Mouse (Mus musculus) CH12.LX (cell line): ENCODE measurements at regions not wholly inside any gene's neighbourhood (a gene's known extent, or its start where the extent isn't known, plus 50 kb on each side); places are given as distances from the start of the nearest gene placed in this dataset.

Experiments used
- DNase-seq: peaks from one replicate; pipeline ENCODE4 v3.0.0-alpha.2; 2013; ENCODE audit errors: extremely low read depth
- H3K27ac ChIP-seq: 2 replicates; pipeline ENCODE4 v1.5.1; 2012; ENCODE audit warnings: low read depth, mild to moderate bottlenecking, control low read depth, moderate library complexity; ENCODE audit not compliant: insufficient read depth
- H3K27me3 ChIP-seq: replicated peaks from 2 replicates; pipeline ENCODE3; 2012; ENCODE audit warnings: inconsistent platforms
- H3K36me3 ChIP-seq, 2 experiments: replicated peaks in 1 of 2; 2 replicates each; pipeline versions ENCODE3 to v1.6.1; 2012; ENCODE audit warnings: inconsistent platforms in 1 of 2, low read length in 1 of 2, mild to moderate bottlenecking in 1 of 2, mixed read lengths in 1 of 2, moderate library complexity in 1 of 2; ENCODE audit not compliant: control insufficient read depth in 1 of 2, insufficient read depth in 1 of 2
- H3K4me1 ChIP-seq, 2 experiments: 2 replicates each; pipeline ENCODE4 v1.6.1; 2012; ENCODE audit warnings: inconsistent platforms in 1 of 2, moderate library complexity in 1 of 2; ENCODE audit not compliant: insufficient read depth in 2 of 2, control insufficient read depth in 1 of 2
- H3K4me2 ChIP-seq: 2 replicates; pipeline ENCODE4 v1.6.1; 2012; ENCODE audit warnings: low read depth, mild to moderate bottlenecking, control low read depth; ENCODE audit not compliant: poor library complexity, insufficient read depth, severe bottlenecking
- H3K4me3 ChIP-seq, 3 experiments: fragments of 150-350 bp in 1 of 3; sonication (generic) in 1 of 3; replicated peaks in 1 of 3; 2 replicates each; pipeline versions ENCODE3 to v1.5.1; 2011 to 2012; ENCODE audit warnings: low read depth in 2 of 3, low read length in 2 of 3, mild to moderate bottlenecking in 2 of 3, moderate library complexity in 2 of 3, control low read depth in 1 of 3, improper control_type of control experiment in 1 of 3, inconsistent platforms in 1 of 3, mixed read lengths in 1 of 3; ENCODE audit not compliant: poor library complexity in 1 of 3
- H3K79me2 ChIP-seq: replicated peaks from 2 replicates; pipeline ENCODE4 v1.6.1; 2012; ENCODE audit warnings: mild to moderate bottlenecking, moderate library complexity; ENCODE audit not compliant: control insufficient read depth, poor library complexity, insufficient read depth, severe bottlenecking; ENCODE audit errors: extremely low read depth
- H3K9ac ChIP-seq: 2 replicates; pipeline ENCODE4 v1.6.1; 2012; ENCODE audit warnings: low read depth, mild to moderate bottlenecking, control low read depth, moderate library complexity; ENCODE audit not compliant: insufficient read depth
- H3K9me3 ChIP-seq: replicated peaks from 2 replicates; pipeline ENCODE3; 2012; ENCODE audit warnings: low read length, inconsistent platforms, mixed read lengths
- CTCF ChIP-seq, 2 experiments: IDR thresholded peaks in 1 of 2; conservative IDR thresholded peaks in 1 of 2; 2 replicates each; pipeline ENCODE4 v1.5.1; 2011 to 2012; ENCODE audit warnings: low read depth in 2 of 2, low read length in 2 of 2, improper control_type of control experiment in 1 of 2, inconsistent platforms in 1 of 2, mild to moderate bottlenecking in 1 of 2, moderate library complexity in 1 of 2
- E2F4 ChIP-seq: IDR thresholded peaks from 2 replicates; pipeline ENCODE4 v1.6.1; 2011; ENCODE audit warnings: low read depth, low read length, improper control_type of control experiment; ENCODE audit not compliant: insufficient replicate concordance
- ELF1 ChIP-seq: IDR thresholded peaks from 2 replicates; pipeline ENCODE4 v1.6.1; 2014; ENCODE audit warnings: low read depth, mild to moderate bottlenecking, inconsistent platforms, low read length, improper control_type of control experiment
- EP300 ChIP-seq: IDR thresholded peaks from 2 replicates; pipeline ENCODE4 v1.6.1; 2011; ENCODE audit warnings: low read length, improper control_type of control experiment
- JUND ChIP-seq: conservative IDR thresholded peaks from 2 replicates; pipeline ENCODE4 v1.6.1; 2011; ENCODE audit warnings: low read depth, low read length, improper control_type of control experiment
- KAT2A ChIP-seq: IDR thresholded peaks from 2 replicates; pipeline ENCODE4 v1.6.1; 2012; ENCODE audit warnings: low read length, improper control_type of control experiment, inconsistent platforms; ENCODE audit not compliant: insufficient replicate concordance
- MAFK ChIP-seq: IDR thresholded peaks from 2 replicates; pipeline ENCODE4 v1.6.1; 2011; ENCODE audit warnings: low read length, improper control_type of control experiment; ENCODE audit not compliant: insufficient replicate concordance
- MEF2A ChIP-seq: IDR thresholded peaks from 2 replicates; pipeline ENCODE4 v1.6.1; 2014; ENCODE audit warnings: low read depth, mild to moderate bottlenecking, inconsistent platforms, low read length, improper control_type of control experiment, borderline replicate concordance
- PAX5 ChIP-seq: IDR thresholded peaks from 2 replicates; pipeline ENCODE4 v1.6.1; 2012; ENCODE audit warnings: low read length, inconsistent platforms, mixed read lengths
- POLR2A ChIP-seq: IDR thresholded peaks from 2 replicates; pipeline ENCODE4 v1.6.1; 2011; ENCODE audit warnings: low read depth, mild to moderate bottlenecking, improper control_type of control experiment, low read length
- RCOR1 ChIP-seq: conservative IDR thresholded peaks from 2 replicates; pipeline ENCODE4 v1.6.1; 2012; ENCODE audit warnings: low read depth, mild to moderate bottlenecking, inconsistent platforms, low read length, improper control_type of control experiment
- SIN3A ChIP-seq: IDR thresholded peaks from 2 replicates; pipeline ENCODE4 v1.6.1; 2012; ENCODE audit warnings: low read length, improper control_type of control experiment, inconsistent platforms
- TCF12 ChIP-seq: IDR thresholded peaks from 2 replicates; pipeline ENCODE4 v1.6.1; 2014; ENCODE audit warnings: low read depth, mild to moderate bottlenecking, inconsistent platforms, low read length, improper control_type of control experiment
- USF1 ChIP-seq: IDR thresholded peaks from 2 replicates; pipeline ENCODE4 v1.6.1; 2014; ENCODE audit warnings: low read depth, mild to moderate bottlenecking, inconsistent platforms, low read length, improper control_type of control experiment
- USF2 ChIP-seq: conservative IDR thresholded peaks from 2 replicates; pipeline ENCODE4 v1.6.1; 2011; ENCODE audit warnings: low read depth, low read length, improper control_type of control experiment
- ZC3H11A ChIP-seq: IDR thresholded peaks from 2 replicates; pipeline ENCODE4 v1.6.1; 2012; ENCODE audit warnings: low read depth, mild to moderate bottlenecking, inconsistent platforms, low read length, improper control_type of control experiment
- ZKSCAN1 ChIP-seq: IDR thresholded peaks from 2 replicates; pipeline ENCODE4 v1.6.1; 2012; ENCODE audit warnings: low read depth, inconsistent platforms, low read length, improper control_type of control experiment, borderline replicate concordance
- dilution Hi-C: fragments of 300-500 bp; cut with MboI; formaldehyde crosslinking; loops from 2 replicates; pipeline ENCODE4 v1.14.3; 2020; ENCODE audit warnings: low sequenced_read_pairs; ENCODE audit not compliant: extremely low pct_unique_long_range_greater_than_20kb, extremely low pct_ligation_motif_present
- in situ Hi-C: fragments of 300-500 bp; cut with MboI; formaldehyde crosslinking; loops from 3 replicates; pipeline ENCODE4 v1.14.3; 2019; ENCODE audit warnings: low sequenced_read_pairs, low pct_ligation_motif_present, low pct_unique_long_range_greater_than_20kb, mixed read lengths

- DNase-seq = no peak
- H3K27me3 ChIP-seq = no peaks in the 10 kb centered on the region
- TF ChIP-seq MAFK (no peak), MEF2A (no peak), ZC3H11A (no peak), E2F4 (no peak), ELF1 (no peak)
- TF ChIP-seq, all 38 proteins: peak for 0
- H3K4me3 ChIP-seq = no peak overlapping the region
- no peaks in the 10 kb centered on the region for H3K79me2 ChIP-seq
- no peak overlapping the region for H3K27ac ChIP-seq
- H3K9me3 ChIP-seq = peaks cover 61% of the 10 kb centered on the region
- no peaks in the 10 kb centered on the region for H3K4me1 ChIP-seq
- no peak overlapping the region for H3K9ac ChIP-seq
- in situ Hi-C loops (no loop called here), dilution Hi-C loops (no loop called here)
- no peak overlapping the region for H3K4me2 ChIP-seq
- H3K36me3 ChIP-seq = no peaks in the 10 kb centered on the region
These were observed 162.9 kb downstream of the Sox2 start for GRCm38 (mm10) chr3:34813046-34813625.

- no peak for TF ChIP-seq USF2
- no peak for TF ChIP-seq CTCF (conservative IDR thresholded peaks at IDR 0.05 in 1 of 2, IDR thresholded peaks at IDR 0.05 in 1 of 2; ENCODE audit: low read depth in 2 of 2, low read length in 2 of 2)
- TF ChIP-seq RCOR1 = no peak
- no peak for TF ChIP-seq USF1
- TF ChIP-seq ZC3H11A = no peak
- TF ChIP-seq TCF12 = no peak
- no peak for TF ChIP-seq POLR2A
- no peak for TF ChIP-seq EP300
- TF ChIP-seq JUND = no peak
- TF ChIP-seq KAT2A = no peak
- TF ChIP-seq PAX5 = no peak
- TF ChIP-seq ZKSCAN1 = no peak
- no peak for TF ChIP-seq SIN3A
- peaks cover 63% of the 10 kb centered on the region for H3K9me3 ChIP-seq
- dilution Hi-C loops = no loop called here
These were observed 174.8 kb downstream of the Sox2 start for GRCm38 (mm10) chr3:34825036-34825435.

More at GRCm38 (mm10) chr3:34825036-34825435, 174.8 kb downstream of the Sox2 start:
- H3K27me3 ChIP-seq = no peaks in the 10 kb centered on the region
- no peak overlapping the region for H3K27ac ChIP-seq
- H3K9ac ChIP-seq = no peak overlapping the region
- H3K4me2 ChIP-seq = no peak overlapping the region
- no peaks in the 10 kb centered on the region for H3K36me3 ChIP-seq
- H3K79me2 ChIP-seq = no peaks in the 10 kb centered on the region
- no peak overlapping the region for H3K4me3 ChIP-seq
- no peaks in the 10 kb centered on the region for H3K4me1 ChIP-seq
- DNase-seq = no peak
- in situ Hi-C loops = no loop called here
